Comparison of ENCODE assay signal across 27 mouse cellular contexts in the genomic region with DNA sequence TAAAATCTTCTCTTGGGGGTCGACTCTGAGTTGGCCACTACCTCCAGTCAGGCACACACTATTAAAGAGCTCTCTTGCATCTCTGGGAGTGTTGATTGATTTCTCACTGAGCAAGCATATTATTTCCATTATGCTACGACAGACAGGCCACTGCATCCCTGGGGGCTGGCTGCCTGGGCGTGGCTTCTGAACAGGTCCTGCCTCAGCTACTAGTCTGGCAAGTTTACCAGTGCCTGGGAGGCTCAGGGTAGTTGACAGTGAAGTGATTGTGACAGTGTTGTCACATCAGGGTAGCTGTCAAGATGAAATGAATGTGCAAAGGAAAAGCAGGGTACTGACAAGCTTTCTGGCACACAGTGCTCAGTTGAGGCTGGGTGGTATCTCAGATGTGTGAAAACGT. TPM values are rescaled to one million over a fixed set of nuclear protein-coding genes. Genes with fewer than 3 reads are reported as not detected.
DNase-seq lines count a peak whose midpoint lies in the region; ATAC-seq and TF ChIP-seq lines count a peak whose summit lies in the region.
"Had no signal": no experiment of that assay in that cellular context is flagged by ENCODE, and none has a peak within 500 bp of the region (broad histone marks: within the 10 kb centered on the region; RNA-seq: fewer than 3 reads in every experiment).

No protein-coding gene starts in this region.

- no peaks in the 10 kb centered on the region for H3K36me3 ChIP-seq in forebrain, embryonic 16.5 days (ENCODE audit: control insufficient read depth, insufficient read depth)
- no peaks in the 10 kb centered on the region for H3K36me3 ChIP-seq in forebrain, embryonic 15.5 days
- no peaks in the 10 kb centered on the region for H3K36me3 ChIP-seq in midbrain, embryonic 14.5 days (ENCODE audit: control insufficient read depth, insufficient read depth, low read length)
- no peaks in the 10 kb centered on the region for H3K36me3 ChIP-seq in midbrain, embryonic 13.5 days
- no peaks in the 10 kb centered on the region for H3K36me3 ChIP-seq in stomach, postnatal 0 days (ENCODE audit: control insufficient read depth, insufficient read depth, low read length)
- H3K36me3 ChIP-seq: embryonic facial prominence, embryonic 15.5 days; forebrain, embryonic 12.5 days; hindbrain, embryonic 12.5 days; hindbrain, embryonic 15.5 days had no signal

- no peak for TF ChIP-seq EP300 in stomach, postnatal 0 days (optimal IDR thresholded peaks at IDR 0.05)

- H3K9me3 ChIP-seq in forebrain, embryonic 16.5 days (ENCODE audit: control insufficient read depth, low read length), result no peaks in the 10 kb centered on the region
- no peaks in the 10 kb centered on the region for H3K9me3 ChIP-seq in forebrain, embryonic 15.5 days
- no peaks in the 10 kb centered on the region for H3K9me3 ChIP-seq in midbrain, embryonic 14.5 days (ENCODE audit: control insufficient read depth, low read length)
- H3K9me3 ChIP-seq in midbrain, embryonic 13.5 days, result no peaks in the 10 kb centered on the region
- H3K9me3 ChIP-seq in stomach, postnatal 0 days (ENCODE audit: control insufficient read depth, low read length), result no peaks in the 10 kb centered on the region
- H3K9me3 ChIP-seq: embryonic facial prominence, embryonic 15.5 days; forebrain, embryonic 12.5 days; hindbrain, embryonic 12.5 days; hindbrain, embryonic 15.5 days had no signal

- 0 out of 2 replicates have a peak, but pooled peaks cover 3% of the 10 kb centered on the region for H3K4me1 ChIP-seq in forebrain, embryonic 16.5 days (replicated peaks; ENCODE audit: control insufficient read depth, insufficient read depth, low read length)
- 0 out of 2 replicates have a peak, but pooled peaks cover 6% of the 10 kb centered on the region for H3K4me1 ChIP-seq in forebrain, embryonic 15.5 days
- no peaks in the 10 kb centered on the region for H3K4me1 ChIP-seq in midbrain, embryonic 14.5 days (ENCODE audit: control insufficient read depth, insufficient read depth, low read length)
- no peaks in the 10 kb centered on the region for H3K4me1 ChIP-seq in midbrain, embryonic 13.5 days (replicated peaks)
- no peaks in the 10 kb centered on the region for H3K4me1 ChIP-seq in stomach, postnatal 0 days (replicated peaks; ENCODE audit: control insufficient read depth, insufficient read depth)

- no peaks in the 10 kb centered on the region for H3K27me3 ChIP-seq in forebrain, embryonic 16.5 days (replicated peaks; ENCODE audit: control insufficient read depth, insufficient read depth, low read length)
- no peaks in the 10 kb centered on the region for H3K27me3 ChIP-seq in forebrain, embryonic 15.5 days
- no peaks in the 10 kb centered on the region for H3K27me3 ChIP-seq in midbrain, embryonic 14.5 days (ENCODE audit: control insufficient read depth, insufficient read depth, low read length)
- no peaks in the 10 kb centered on the region for H3K27me3 ChIP-seq in midbrain, embryonic 13.5 days
- no peaks in the 10 kb centered on the region for H3K27me3 ChIP-seq in stomach, postnatal 0 days (ENCODE audit: control insufficient read depth, insufficient read depth, low read length)
- H3K27me3 ChIP-seq: embryonic facial prominence, embryonic 15.5 days; forebrain, embryonic 12.5 days; hindbrain, embryonic 12.5 days; hindbrain, embryonic 15.5 days had no signal

- DNase-seq in midbrain, embryonic 14.5 days, result peak; percentile 7
- no peak for DNase-seq in stomach, postnatal 0 days (ENCODE audit: low spot score)
- DNase-seq in right cerebral cortex, postnatal 10 days (ENCODE audit: low spot score in 2 of 2), result no peak
- DNase-seq: adrenal gland, adult 2 months; adrenal gland, postnatal 14 days; cerebellum, adult 11-12 months; cerebellum, adult 8-10 months; cerebellum, postnatal 10 days; cerebellum, postnatal 36 days; embryo, embryonic 11 days; gastrocnemius, adult 2 months; gastrocnemius, postnatal 14 days; heart, adult 11 months had no signal

- 51% methylated on average over 4 of the region's 4 CpGs for WGBS in forebrain, embryonic 16.5 days
- WGBS in forebrain, embryonic 15.5 days, result 50% methylated on average over 4 of the region's 4 CpGs
- 57% methylated on average over 4 of the region's 4 CpGs for WGBS in midbrain, embryonic 14.5 days
- whole genome bisulfite sequencing in midbrain, embryonic 13.5 days, result 61% methylated on average over 4 of the region's 4 CpGs
- WGBS in stomach, postnatal 0 days, result 35% methylated on average over 4 of the region's 4 CpGs

- H3K4me3 ChIP-seq in forebrain, embryonic 16.5 days (replicated peaks; ENCODE audit: low read length), result no peak overlapping the region
- no peak overlapping the region for H3K4me3 ChIP-seq in forebrain, embryonic 15.5 days
- no peak overlapping the region for H3K4me3 ChIP-seq in midbrain, embryonic 14.5 days (replicated peaks; ENCODE audit: low read depth, low read length)
- no peak overlapping the region for H3K4me3 ChIP-seq in midbrain, embryonic 13.5 days (replicated peaks)
- no peak overlapping the region for H3K4me3 ChIP-seq in stomach, postnatal 0 days (ENCODE audit: low read depth, low read length)
- H3K4me3 ChIP-seq: embryonic facial prominence, embryonic 15.5 days; forebrain, embryonic 12.5 days; gastrocnemius, adult 2 months; hindbrain, embryonic 12.5 days; hindbrain, embryonic 15.5 days had no signal

- no peak for TF ChIP-seq CTCF in stomach, postnatal 0 days (IDR thresholded peaks at IDR 0.05; ENCODE audit: low read depth)

- H3K9ac ChIP-seq in forebrain, embryonic 16.5 days (replicated peaks; ENCODE audit: low read depth, low read length), result no peak overlapping the region
- no peak overlapping the region for H3K9ac ChIP-seq in forebrain, embryonic 15.5 days (replicated peaks)
- no peak overlapping the region for H3K9ac ChIP-seq in midbrain, embryonic 14.5 days (replicated peaks; ENCODE audit: low read length)
- H3K9ac ChIP-seq in midbrain, embryonic 13.5 days (replicated peaks), result no peak overlapping the region
- H3K9ac ChIP-seq in stomach, postnatal 0 days (ENCODE audit: low read length), result no peak overlapping the region
- H3K9ac ChIP-seq: embryonic facial prominence, embryonic 15.5 days; forebrain, embryonic 12.5 days; hindbrain, embryonic 12.5 days; hindbrain, embryonic 15.5 days had no signal

- no peak overlapping the region for H3K27ac ChIP-seq in forebrain, embryonic 16.5 days (ENCODE audit: low read length)
- no peak overlapping the region for H3K27ac ChIP-seq in forebrain, embryonic 15.5 days (replicated peaks)
- H3K27ac ChIP-seq in midbrain, embryonic 14.5 days (replicated peaks; ENCODE audit: low read depth, low read length), result no peak overlapping the region
- no peak overlapping the region for H3K27ac ChIP-seq in midbrain, embryonic 13.5 days
- peak overlapping the region; percentile 35; the same call in 1 of the 2 replicates for H3K27ac ChIP-seq in stomach, postnatal 0 days (replicated peaks)
- H3K27ac ChIP-seq: embryonic facial prominence, embryonic 15.5 days; forebrain, embryonic 12.5 days; gastrocnemius, adult 2 months; hindbrain, embryonic 12.5 days; hindbrain, embryonic 15.5 days had no signal

- H3K4me2 ChIP-seq in forebrain, embryonic 16.5 days (ENCODE audit: low read length), result no peak overlapping the region
- no peak overlapping the region for H3K4me2 ChIP-seq in forebrain, embryonic 15.5 days (replicated peaks)
- no peak overlapping the region for H3K4me2 ChIP-seq in midbrain, embryonic 14.5 days (ENCODE audit: low read length)
- H3K4me2 ChIP-seq in midbrain, embryonic 13.5 days (replicated peaks), result no peak overlapping the region
- no peak overlapping the region for H3K4me2 ChIP-seq in stomach, postnatal 0 days (replicated peaks; ENCODE audit: low read depth)
- H3K4me2 ChIP-seq: embryonic facial prominence, embryonic 15.5 days; forebrain, embryonic 12.5 days; heart, embryonic 11.5 days; hindbrain, embryonic 12.5 days; hindbrain, embryonic 15.5 days had no signal

- ATAC-seq in forebrain, embryonic 16.5 days, result peak; percentile 33; the same call in 1 of the 2 replicates
- no peak for ATAC-seq in forebrain, embryonic 15.5 days (replicated peaks)
- no peak for ATAC-seq in midbrain, embryonic 14.5 days (ENCODE audit: low FRiP score, low TSS enrichment)
- no peak for ATAC-seq in midbrain, embryonic 13.5 days
- no peak for ATAC-seq in stomach, postnatal 0 days (ENCODE audit: low FRiP score, low TSS enrichment)

RNA-seq across cellular contexts. Expression of a gene that starts 50.1 kb away (rescaled TPM):
- not detected in 2 replicates for polyA plus RNA-seq in forebrain, embryonic 16.5 days (2015; fragmentation: Nextera tagmentation; extraction: Ambion mirVana)
- polyA plus RNA-seq in forebrain, embryonic 15.5 days (2015; fragmentation: Nextera tagmentation; extraction: Ambion mirVana), result not detected in 2 replicates
- not detected in 2 replicates for polyA plus RNA-seq in midbrain, embryonic 14.5 days (2014; fragmentation: Nextera tagmentation; extraction: Ambion mirVana)
- polyA plus RNA-seq in midbrain, embryonic 13.5 days (2015; fragmentation: Nextera tagmentation; extraction: Ambion mirVana), result not detected in 2 replicates
- polyA plus RNA-seq in stomach, postnatal 0 days (2015; fragmentation: Nextera tagmentation; extraction: Ambion mirVana), result not detected in 2 replicates
- polyA plus RNA-seq: adrenal gland, adult 2 months; C2C12; CD4-positive, CD25-positive, alpha-beta regulatory T cell, adult 4 months; cortical plate, adult 2 months; embryonic facial prominence, embryonic 11.5 days; embryonic facial prominence, embryonic 15.5 days; forebrain, embryonic 12.5 days; frontal cortex, adult 2 months; hindbrain, embryonic 12.5 days; hindbrain, embryonic 15.5 days; intestine, embryonic 14.5 days had no signal

RNA-seq across cellular contexts. Expression of a gene that starts 54.2 kb away (rescaled TPM):
- 2.2 and 2.7 TPM in 2 replicates for polyA plus RNA-seq in forebrain, embryonic 16.5 days (2015; fragmentation: Nextera tagmentation; extraction: Ambion mirVana)
- 1.5 and 1.8 TPM in 2 replicates for polyA plus RNA-seq in forebrain, embryonic 15.5 days (2015; fragmentation: Nextera tagmentation; extraction: Ambion mirVana)
- 1.1 and 2.4 TPM in 2 replicates for polyA plus RNA-seq in midbrain, embryonic 14.5 days (2014; fragmentation: Nextera tagmentation; extraction: Ambion mirVana)
- polyA plus RNA-seq in midbrain, embryonic 13.5 days (2015; fragmentation: Nextera tagmentation; extraction: Ambion mirVana), result 1.2 and 1.5 TPM in 2 replicates
- polyA plus RNA-seq in stomach, postnatal 0 days (2015; fragmentation: Nextera tagmentation; extraction: Ambion mirVana), result 3.6 and 3.7 TPM in 2 replicates
- polyA plus RNA-seq: C2C12 had no signal
